Mouse (Mus musculus): Measurements from ENCODE around the gene Ckap2.

DNA sequence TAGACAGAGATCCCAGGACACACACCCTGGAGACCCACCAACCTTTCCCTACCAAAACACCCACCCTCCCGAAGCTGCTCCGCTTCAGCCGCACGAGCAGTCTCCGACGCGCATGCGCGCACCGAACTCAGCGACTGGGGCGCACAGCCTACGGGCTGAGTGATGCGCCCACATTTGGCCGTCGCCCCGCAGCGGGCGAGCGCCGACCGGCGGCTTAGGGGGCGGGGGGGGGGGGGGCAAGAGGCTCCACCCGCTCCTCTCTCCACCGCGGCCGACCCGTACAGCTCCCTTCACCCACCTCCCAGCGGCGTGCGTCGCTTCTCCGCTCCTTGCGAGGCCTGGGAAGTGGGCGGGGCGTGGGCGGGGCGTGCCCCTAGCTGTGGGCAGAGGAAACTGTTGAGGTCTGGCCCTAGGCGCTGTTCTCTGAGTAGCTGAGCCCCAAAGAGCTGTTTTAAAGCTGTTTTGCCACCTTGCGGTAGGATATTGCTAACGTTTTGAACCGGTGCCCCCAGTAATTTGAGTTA is 19.5 kb downstream of the Ckap2 start, which contains the start of gene Nek3:
- TF ChIP-seq POLR2A (IDR thresholded peaks at IDR 0.05; ENCODE audit: extremely low read depth, insufficient read depth, low read length) (peak; percentile 59; the same call in 1 of the 2 replicates), CTCF (IDR thresholded peaks at IDR 0.05; ENCODE audit: low read depth, low read length) (peak; percentile 64)

All from liver, adult 2 months (tissue).